Mouse (Mus musculus) liver, adult 2 months (tissue): ENCODE measurements around the gene Gjc1. TPM values are rescaled to one million over a fixed set of nuclear protein-coding genes. Genes with fewer than 3 reads are reported as not detected.

Source experiments
- DNase-seq: peaks from one replicate; pipeline ENCODE4 v3.0.0-alpha.2; 2011; ENCODE audit warnings: low read depth, low spot score; ENCODE audit errors: extremely low read depth
- H3K27ac ChIP-seq: fragments of 200-500 bp; replicated peaks from 2 replicates; pipeline ENCODE4 v1.5.1; 2012; ENCODE audit warnings: low read depth, mild to moderate bottlenecking, control low read depth, inconsistent platforms, low read length; ENCODE audit not compliant: insufficient read depth
- H3K27me3 ChIP-seq: fragments of 200-500 bp; 2 replicates; pipeline ENCODE4 v1.6.1; 2012; ENCODE audit warnings: mild to moderate bottlenecking, moderate library complexity, low read length, inconsistent platforms; ENCODE audit not compliant: control insufficient read depth, insufficient read depth
- H3K36me3 ChIP-seq: fragments of 200-500 bp; 2 replicates; pipeline ENCODE4 v1.6.1; 2012; ENCODE audit warnings: low read length, inconsistent platforms; ENCODE audit not compliant: control insufficient read depth, insufficient read depth
- H3K4me1 ChIP-seq: fragments of 200-500 bp; 2 replicates; pipeline ENCODE4 v1.6.1; 2011; ENCODE audit warnings: low read length; ENCODE audit not compliant: control insufficient read depth, insufficient read depth
- H3K4me3 ChIP-seq: fragments of 200-500 bp; 2 replicates; pipeline ENCODE4 v1.5.1; 2011; ENCODE audit warnings: low read depth, mild to moderate bottlenecking, control low read depth, low read length, moderate library complexity; ENCODE audit not compliant: insufficient read depth
- H3K79me2 ChIP-seq: fragments of 200-500 bp; 2 replicates; pipeline ENCODE4 v1.6.1; 2012; ENCODE audit warnings: inconsistent platforms, mild to moderate bottlenecking, low read length, moderate library complexity; ENCODE audit not compliant: control insufficient read depth, insufficient read depth
- H3K9ac ChIP-seq: fragments of 200-500 bp; 2 replicates; pipeline ENCODE4 v1.6.1; 2012; ENCODE audit warnings: low read depth, mild to moderate bottlenecking, control low read depth, inconsistent platforms, low read length
- CTCF ChIP-seq: fragments of 200-500 bp; IDR thresholded peaks from 2 replicates; pipeline ENCODE4 v1.5.1; 2011; ENCODE audit warnings: low read depth, low read length, control low read depth
- POLR2A ChIP-seq: fragments of 200-500 bp; IDR thresholded peaks from 2 replicates; pipeline ENCODE4 v1.6.1; 2011; ENCODE audit warnings: low read length, control low read depth; ENCODE audit not compliant: insufficient read depth; ENCODE audit errors: extremely low read depth
- WGBS: fragments of 180-500 bp; shearing (Covaris S2); methylation state at CpG from one replicate; pipeline ENCODE4 v1.1.7; 2018; 5-methylcytosine and 5-hydroxymethylcytosine counted together
- polyA plus RNA-seq: library from polyadenylated mRNA; depleted of rRNA; stranded (reverse); fragments of >200 nt; gene quantifications from 2 replicates; pipeline ENCODE4 v1.2.3, GENCODE M21; 2012
- total RNA-seq: library from RNA; depleted of rRNA; stranded (reverse); fragments of >200 nt; gene quantifications from 2 replicates; pipeline ENCODE4 v1.2.3, GENCODE M21; 2014

Gene Gjc1
- total and polyA plus RNA-seq, 2 experiments = 0.26 to 0.46 TPM

DNA sequence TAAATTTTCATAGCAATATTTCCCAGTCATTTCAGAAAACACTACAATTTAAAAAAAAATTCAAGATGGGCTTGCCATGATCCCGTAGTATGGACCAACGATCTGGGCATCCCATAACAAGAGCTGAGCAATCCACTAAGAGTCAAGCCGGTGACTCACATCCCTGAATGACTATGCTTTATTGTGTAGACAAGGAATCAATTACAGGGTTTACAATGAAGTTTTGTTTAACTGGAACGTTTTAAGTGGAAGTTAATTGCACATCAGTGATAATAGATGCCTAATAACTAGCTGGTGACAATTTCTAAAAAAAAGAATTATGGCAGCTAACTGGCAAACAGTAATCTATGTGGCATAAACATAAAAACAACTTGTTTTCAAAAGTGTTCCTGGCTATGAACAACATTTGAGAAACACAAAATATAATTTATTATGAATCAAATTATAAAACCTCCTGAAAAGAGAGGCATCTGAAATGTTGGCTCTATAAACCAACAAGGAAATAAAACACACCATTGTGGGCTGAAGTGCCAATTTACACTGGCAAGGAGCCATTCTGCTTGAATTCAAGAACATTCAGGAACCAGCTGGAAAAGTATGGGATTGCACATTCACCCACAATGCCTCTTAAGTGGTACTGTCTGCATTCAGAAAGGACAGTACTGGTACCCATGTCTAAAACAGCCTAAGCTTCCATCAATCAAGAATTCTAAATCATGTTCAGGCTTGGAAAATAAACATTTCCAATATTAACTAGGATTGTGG, 8.6 kb downstream of the Gjc1 start:
- no peak for DNase-seq
- H3K4me1 ChIP-seq = no peaks in the 10 kb centered on the region
- H3K36me3 ChIP-seq = no peaks in the 10 kb centered on the region
- H3K79me2 ChIP-seq = no peaks in the 10 kb centered on the region; the same call in 1 of the 2 replicates
- TF ChIP-seq CTCF = no peak
- TF ChIP-seq POLR2A = no peak
- WGBS = 73% methylated on average over 4 of the region's 4 CpGs
- H3K27me3 ChIP-seq = peaks cover 3% of the 10 kb centered on the region; the same call in 1 of the 2 replicates
- no peak overlapping the region for H3K9ac ChIP-seq
- H3K4me3 ChIP-seq = no peak overlapping the region
- H3K27ac ChIP-seq = no peak overlapping the region

DNA sequence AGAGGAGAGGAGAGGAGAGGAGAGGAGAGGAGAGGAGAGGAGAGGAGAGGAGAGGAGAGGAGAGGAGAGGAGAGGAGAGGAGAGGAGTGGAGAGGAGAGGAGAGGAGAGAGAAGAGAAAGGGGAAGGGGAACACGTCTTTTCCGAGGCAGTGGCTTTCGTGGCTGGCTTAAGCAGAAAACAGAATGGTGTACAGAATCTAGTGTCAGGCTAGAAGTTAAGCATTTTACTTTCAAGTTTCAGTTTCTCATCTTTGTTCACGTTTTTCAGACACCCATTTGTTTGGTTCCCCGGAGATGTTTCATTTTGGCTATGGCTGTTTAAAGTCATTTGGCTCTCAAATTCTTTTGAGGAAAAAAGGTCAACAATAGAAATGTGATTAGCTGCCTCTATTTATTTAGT, 11.3 kb downstream of the Gjc1 start:
- DNase-seq = no peak
- no peak overlapping the region for H3K27ac ChIP-seq
- no peaks in the 10 kb centered on the region for H3K36me3 ChIP-seq
- no peaks in the 10 kb centered on the region for H3K4me1 ChIP-seq
- H3K79me2 ChIP-seq = no peaks in the 10 kb centered on the region
- H3K4me3 ChIP-seq = no peak overlapping the region
- no peaks in the 10 kb centered on the region for H3K27me3 ChIP-seq
- WGBS = 63% methylated on average over 5 of the region's 5 CpGs
- no peak overlapping the region for H3K9ac ChIP-seq
- no peak for TF ChIP-seq CTCF
- no peak for TF ChIP-seq POLR2A

DNA sequence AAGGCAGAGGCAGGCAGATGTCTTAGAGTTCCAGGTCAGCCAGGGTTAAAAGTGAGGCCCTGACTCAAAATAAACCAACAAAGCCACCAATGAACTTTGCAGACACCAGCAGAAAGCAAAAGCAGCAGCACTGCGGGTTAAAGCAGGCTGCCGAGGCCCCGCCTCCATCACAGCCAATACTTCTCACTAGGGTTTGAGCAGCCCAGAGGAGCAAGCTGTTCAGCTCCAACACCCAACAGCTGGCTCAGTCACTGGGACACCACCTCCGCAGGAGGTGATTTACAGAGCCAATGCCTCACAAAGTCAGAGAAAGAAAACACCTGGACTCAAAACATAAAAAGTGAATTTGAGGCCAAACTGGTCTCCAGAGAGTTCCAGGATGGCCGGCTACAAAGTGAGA, 16.0 kb downstream of the Gjc1 start:
- TF ChIP-seq CTCF (no peak), POLR2A (no peak)
- Histone ChIP-seq H3K4me1 (no peaks in the 10 kb centered on the region), H3K4me3 (no peak overlapping the region), H3K27me3 (no peaks in the 10 kb centered on the region), H3K79me2 (no peaks in the 10 kb centered on the region), H3K36me3 (no peaks in the 10 kb centered on the region), H3K9ac (no peak overlapping the region), H3K27ac (no peak overlapping the region)
- 85% methylated on average over 5 of the region's 5 CpGs for WGBS
- DNase-seq = no peak

DNA sequence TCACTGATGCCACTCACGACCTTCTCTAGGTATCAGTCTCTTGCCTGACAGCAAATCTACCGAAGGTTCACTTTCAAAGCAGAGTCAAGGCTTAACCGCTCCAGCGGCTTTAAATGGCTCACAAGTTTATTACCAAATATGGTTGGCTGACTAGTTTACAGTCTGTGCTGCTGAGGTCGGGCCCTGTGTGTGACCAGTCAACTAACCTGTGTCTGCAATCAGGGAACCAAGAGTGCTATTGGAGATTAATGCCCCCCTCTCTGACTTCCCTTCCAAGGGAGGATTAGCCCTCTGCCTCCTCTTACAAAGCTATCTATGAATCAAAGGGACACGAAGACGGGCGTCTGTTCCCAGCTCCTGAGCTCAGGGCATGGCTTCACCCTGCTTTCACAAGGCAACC, 25.3 kb downstream of the Gjc1 start:
- 81% methylated on average over 8 of the region's 8 CpGs for WGBS
- TF ChIP-seq CTCF (no peak), POLR2A (no peak)
- no peak overlapping the region for H3K4me3 ChIP-seq
- DNase-seq = no peak
- H3K27ac ChIP-seq = no peak overlapping the region
- H3K36me3 ChIP-seq = no peaks in the 10 kb centered on the region
- no peaks in the 10 kb centered on the region for H3K4me1 ChIP-seq
- no peaks in the 10 kb centered on the region for H3K27me3 ChIP-seq
- no peak overlapping the region for H3K9ac ChIP-seq
- H3K79me2 ChIP-seq = no peaks in the 10 kb centered on the region

DNA sequence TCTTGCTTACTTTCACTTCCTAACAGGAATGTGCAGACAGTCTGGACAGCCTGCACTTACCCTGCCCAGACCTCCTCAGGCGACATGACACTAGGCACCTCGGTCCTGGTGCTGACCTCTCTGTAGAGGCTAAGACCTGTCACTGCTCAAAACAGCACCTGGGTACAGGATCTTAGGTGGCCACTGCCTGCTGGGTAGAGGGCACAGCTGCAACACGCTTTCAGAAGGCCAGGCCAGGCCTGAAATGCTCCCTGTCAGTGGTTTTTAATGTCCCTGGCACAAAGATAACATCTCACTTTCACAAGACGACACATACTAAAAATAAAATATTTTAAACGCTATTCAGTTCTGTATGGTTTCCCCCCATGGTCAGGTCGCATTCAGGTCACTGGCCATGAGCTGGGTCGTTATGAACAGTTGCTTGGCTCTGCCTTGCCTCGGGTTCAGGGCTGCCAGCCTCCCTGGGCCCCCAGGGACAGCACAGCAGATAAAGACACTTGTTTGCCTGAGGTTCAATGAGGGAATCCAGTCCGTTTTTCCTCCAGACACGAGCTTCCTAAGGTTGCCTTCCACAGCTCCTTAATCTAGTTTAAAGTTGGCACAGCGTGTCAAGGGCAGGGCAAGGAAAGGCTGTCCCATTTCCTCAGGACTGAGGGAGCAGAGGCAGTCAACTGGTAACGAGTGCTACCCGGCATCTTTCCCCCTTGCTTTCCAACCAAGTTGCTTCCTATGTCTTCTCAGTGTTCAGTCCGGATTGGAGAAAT, 27.6 kb downstream of the Gjc1 start:
- H3K79me2 ChIP-seq = no peaks in the 10 kb centered on the region
- no peaks in the 10 kb centered on the region for H3K36me3 ChIP-seq
- no peaks in the 10 kb centered on the region for H3K4me1 ChIP-seq
- H3K27ac ChIP-seq = no peak overlapping the region
- no peak overlapping the region for H3K9ac ChIP-seq
- no peak overlapping the region for H3K4me3 ChIP-seq
- 73% methylated on average over 14 of the region's 14 CpGs for WGBS
- no peaks in the 10 kb centered on the region for H3K27me3 ChIP-seq
- no peak for TF ChIP-seq CTCF
- TF ChIP-seq POLR2A = no peak
- no peak for DNase-seq
